Mouse (Mus musculus) spleen, adult 2 months (tissue): ENCODE measurements around the gene Sacm1l.

Source experiments
- CTCF ChIP-seq: fragments of 200-500 bp; IDR thresholded peaks from 2 replicates; pipeline ENCODE4 v1.5.1; 2011; ENCODE audit warnings: mild to moderate bottlenecking, inconsistent platforms; ENCODE audit not compliant: insufficient read depth, insufficient read length, insufficient replicate concordance; ENCODE audit errors: extremely low read depth
- POLR2A ChIP-seq: fragments of 200-500 bp; IDR thresholded peaks from 2 replicates; pipeline ENCODE4 v1.6.1; 2011; ENCODE audit warnings: low read depth, low read length, inconsistent platforms

DNA sequence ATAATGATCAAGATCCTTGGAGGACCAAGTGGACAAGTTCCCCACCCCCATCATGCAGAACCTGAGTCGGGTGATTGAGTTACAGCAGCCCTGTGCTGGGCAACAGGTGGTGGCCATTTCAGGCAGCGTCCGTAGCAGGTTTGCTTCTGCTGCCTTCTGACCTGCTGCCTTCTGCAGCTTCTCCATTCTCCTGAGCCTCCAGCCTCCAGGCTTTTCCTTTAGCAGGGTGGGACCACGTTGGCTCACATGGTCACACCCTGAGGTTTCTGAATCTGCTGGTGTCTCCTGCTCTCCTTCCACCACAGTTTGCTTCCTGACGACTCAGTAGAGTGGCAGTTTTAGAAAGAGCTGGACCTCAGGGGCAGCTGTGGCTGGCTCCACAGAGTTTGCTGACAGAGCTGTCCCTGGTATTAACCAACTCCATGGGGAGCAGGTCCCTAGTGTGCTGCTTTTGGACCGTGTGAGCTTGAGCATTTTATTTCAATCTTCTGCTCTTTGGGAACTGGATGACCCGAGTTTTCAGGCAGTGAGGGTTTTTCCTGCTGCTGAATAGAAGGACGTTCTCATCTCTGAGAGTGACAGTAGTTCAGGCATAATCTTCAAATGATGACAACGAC is 39.7 kb upstream of the Sacm1l start:
- TF ChIP-seq CTCF (no peak), POLR2A (no peak)
